Mouse (Mus musculus): ENCODE measurements around the gene Rnf8. TPM values are rescaled to one million over a fixed set of nuclear protein-coding genes. Genes with fewer than 3 reads are reported as not detected.

Gene Rnf8
- polyA plus RNA-seq, 2 experiments = 23.7 to 35.9 TPM

DNA sequence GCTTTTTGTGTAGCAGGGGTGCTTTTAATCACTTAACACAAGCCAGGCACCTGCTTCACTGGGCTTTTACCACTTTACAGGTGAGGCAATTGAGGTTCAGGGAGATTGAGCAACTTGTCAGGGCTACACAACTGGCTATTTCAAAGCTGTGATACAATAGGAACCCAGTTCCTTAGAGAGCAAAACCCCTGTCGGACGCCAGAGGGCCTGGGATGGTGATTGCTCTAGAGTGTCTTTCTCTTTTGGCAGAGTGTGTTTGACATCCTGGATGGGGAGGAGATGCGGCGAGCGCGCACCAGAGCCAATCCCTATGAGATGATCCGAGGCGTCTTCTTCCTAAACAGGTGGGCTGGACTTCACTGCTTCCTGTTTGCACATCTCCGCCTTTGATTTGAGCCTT is 67.1 kb downstream of the Rnf8 start:
- no peak overlapping the region for H3K9ac ChIP-seq (replicated peaks)
- ATAC-seq (ENCODE audit: insufficient read depth) = no peak
- WGBS (ENCODE audit: insufficient replicate concordance) = 90% methylated on average over 9 of the region's 9 CpGs
- peaks cover 23 to 28% of the 10 kb centered on the region in 2 experiments for H3K4me1 ChIP-seq (replicated peaks; ENCODE audit: control insufficient read depth in 2 of 2, insufficient read depth in 2 of 2, low read length in 1 of 2)
- H3K9me3 ChIP-seq (ENCODE audit: control insufficient read depth, low read length) = no peaks in the 10 kb centered on the region
- TF ChIP-seq CTCF (IDR thresholded peaks at IDR 0.05; ENCODE audit: low read depth) (no peak), EP300 (IDR thresholded peaks at IDR 0.05; ENCODE audit: low read depth) (no peak)
- H3K4me3 ChIP-seq (ENCODE audit: insufficient read depth in 1 of 2, low read depth in 2 of 2, low read length in 2 of 2) = no peak overlapping the region
- peaks cover 77% of the 10 kb centered on the region for H3K36me3 ChIP-seq (replicated peaks; ENCODE audit: control insufficient read depth, insufficient read depth, low read depth)
- DNase-seq (ENCODE audit: low read depth in 3 of 3, low spot score in 3 of 3) = no peak
- H3K4me2 ChIP-seq (ENCODE audit: low read depth) = no peak overlapping the region
- H3K27me3 ChIP-seq (ENCODE audit: control insufficient read depth, insufficient read depth, low read length) = no peaks in the 10 kb centered on the region
- H3K27ac ChIP-seq = no peak overlapping the region

DNA sequence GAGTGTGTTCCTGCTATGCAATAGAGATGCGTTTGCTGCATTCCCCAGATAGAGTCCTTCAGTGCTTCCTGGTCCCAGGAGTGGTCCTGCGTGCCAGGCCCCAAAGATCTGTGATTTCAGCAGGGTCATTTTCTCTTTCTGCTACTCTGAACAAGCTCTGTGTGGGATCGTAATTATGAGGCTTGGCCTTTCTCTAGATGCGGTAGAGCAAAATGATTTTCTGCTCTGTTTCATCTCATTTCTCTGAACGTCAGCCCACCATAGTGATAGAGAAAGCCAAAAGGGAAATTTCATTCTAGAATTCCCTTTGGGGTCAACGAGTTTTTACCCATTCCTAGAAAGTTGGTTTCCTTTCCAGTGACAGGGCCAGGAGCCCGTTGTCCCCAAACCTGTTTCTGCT is 67.7 kb downstream of the Rnf8 start:
- peaks cover 29 to 33% of the 10 kb centered on the region in 2 experiments for H3K4me1 ChIP-seq (replicated peaks; ENCODE audit: control insufficient read depth in 2 of 2, insufficient read depth in 2 of 2, low read length in 1 of 2)
- H3K9ac ChIP-seq (replicated peaks) = no peak overlapping the region
- no peak overlapping the region for H3K4me3 ChIP-seq (ENCODE audit: insufficient read depth in 1 of 2, low read depth in 2 of 2, low read length in 2 of 2)
- no peaks in the 10 kb centered on the region for H3K27me3 ChIP-seq (ENCODE audit: control insufficient read depth, insufficient read depth, low read length)
- peaks cover 74% of the 10 kb centered on the region for H3K36me3 ChIP-seq (replicated peaks; ENCODE audit: control insufficient read depth, insufficient read depth, low read depth)
- TF ChIP-seq EP300 (IDR thresholded peaks at IDR 0.05; ENCODE audit: low read depth) (no peak), CTCF (IDR thresholded peaks at IDR 0.05; ENCODE audit: low read depth) (no peak)
- no peak for DNase-seq (ENCODE audit: low read depth in 3 of 3, low spot score in 3 of 3)
- no peak overlapping the region for H3K27ac ChIP-seq
- H3K4me2 ChIP-seq (ENCODE audit: low read depth) = no peak overlapping the region
- no peak for ATAC-seq (ENCODE audit: insufficient read depth)
- no peaks in the 10 kb centered on the region for H3K9me3 ChIP-seq (ENCODE audit: control insufficient read depth, low read length)
- 87% methylated on average over 7 of the region's 7 CpGs for WGBS (ENCODE audit: insufficient replicate concordance)

DNA sequence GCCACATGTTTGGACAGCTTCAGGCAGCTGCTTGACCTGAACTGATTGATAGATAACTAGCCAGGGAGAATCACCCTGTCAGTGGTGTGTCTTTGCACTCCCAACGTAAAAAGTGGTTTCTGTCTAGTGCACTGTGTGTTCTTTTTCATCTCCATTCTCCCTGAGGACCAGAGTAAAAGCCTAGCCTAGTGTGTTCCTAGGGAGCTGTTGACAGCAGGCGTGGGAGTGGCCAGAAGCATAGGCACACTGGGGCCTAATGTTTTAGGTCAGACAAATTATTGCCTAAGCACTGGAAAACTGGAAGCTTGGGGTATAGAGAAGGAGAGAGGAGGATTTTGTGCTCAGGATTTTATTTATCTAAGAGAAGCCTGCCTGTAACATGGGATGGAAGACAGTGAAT is 68.5 kb downstream of the Rnf8 start:
- no peak for ATAC-seq (ENCODE audit: insufficient read depth)
- no peak overlapping the region for H3K4me3 ChIP-seq (ENCODE audit: insufficient read depth in 1 of 2, low read depth in 2 of 2, low read length in 2 of 2)
- no peaks in the 10 kb centered on the region for H3K27me3 ChIP-seq (ENCODE audit: control insufficient read depth, insufficient read depth, low read length)
- WGBS (ENCODE audit: insufficient replicate concordance) = 65% methylated on average over 2 of the region's 2 CpGs
- no peak overlapping the region for H3K27ac ChIP-seq
- no peak overlapping the region for H3K9ac ChIP-seq (replicated peaks)
- peaks cover 32 to 40% of the 10 kb centered on the region in 2 experiments for H3K4me1 ChIP-seq (replicated peaks; ENCODE audit: control insufficient read depth in 2 of 2, insufficient read depth in 2 of 2, low read length in 1 of 2)
- H3K4me2 ChIP-seq (ENCODE audit: low read depth) = no peak overlapping the region
- no peaks in the 10 kb centered on the region for H3K9me3 ChIP-seq (ENCODE audit: control insufficient read depth, low read length)
- DNase-seq (ENCODE audit: low read depth in 3 of 3, low spot score in 3 of 3) = no peak
- H3K36me3 ChIP-seq (replicated peaks; ENCODE audit: control insufficient read depth, insufficient read depth, low read depth) = peaks cover 72% of the 10 kb centered on the region
- TF ChIP-seq EP300 (IDR thresholded peaks at IDR 0.05; ENCODE audit: low read depth) = no peak
- no peak for TF ChIP-seq CTCF (IDR thresholded peaks at IDR 0.05; ENCODE audit: low read depth)

DNA sequence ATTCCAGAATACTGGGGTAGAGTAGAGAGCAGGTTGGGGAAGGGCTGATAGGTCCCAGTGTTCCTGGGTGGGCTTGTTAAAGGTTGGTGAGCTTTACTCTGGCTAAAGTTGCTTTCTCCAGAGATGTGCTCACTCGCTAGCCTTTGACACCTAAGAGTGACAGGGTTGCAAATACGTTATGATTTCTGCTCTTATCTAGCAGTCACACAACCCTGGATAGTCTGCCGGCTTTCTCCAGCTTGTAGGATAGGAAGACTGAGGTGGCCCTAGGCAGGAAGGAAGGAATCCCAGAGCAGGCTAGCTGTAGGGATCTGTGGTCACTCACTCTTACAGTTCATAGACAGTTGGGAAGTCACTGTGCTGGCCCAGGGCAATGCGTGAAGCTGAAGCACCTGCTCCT is 69.7 kb downstream of the Rnf8 start:
- 23% methylated on average over 4 of the region's 4 CpGs for WGBS (ENCODE audit: insufficient replicate concordance)
- Histone ChIP-seq H3K9me3 (ENCODE audit: control insufficient read depth, low read length) (no peaks in the 10 kb centered on the region), H3K4me1 (replicated peaks; ENCODE audit: control insufficient read depth in 2 of 2, insufficient read depth in 2 of 2, low read length in 1 of 2) (peaks cover 32 to 40% of the 10 kb centered on the region in 2 experiments), H3K36me3 (replicated peaks; ENCODE audit: control insufficient read depth, insufficient read depth, low read depth) (peaks cover 75% of the 10 kb centered on the region), H3K4me2 (ENCODE audit: low read depth) (no peak overlapping the region), H3K27me3 (ENCODE audit: control insufficient read depth, insufficient read depth, low read length) (no peaks in the 10 kb centered on the region), H3K4me3 (ENCODE audit: insufficient read depth in 1 of 2, low read depth in 2 of 2, low read length in 2 of 2) (no peak overlapping the region), H3K27ac (no peak overlapping the region; the same call in 1 of the 2 replicates), H3K9ac (replicated peaks) (peak overlapping the region; percentile 40; the same call in 1 of the 2 replicates)
- DNase-seq (ENCODE audit: low read depth in 3 of 3, low spot score in 3 of 3) = no peak
- peak; percentile 61 for ATAC-seq (ENCODE audit: insufficient read depth)
- TF ChIP-seq CTCF (IDR thresholded peaks at IDR 0.05; ENCODE audit: low read depth) (no peak), EP300 (IDR thresholded peaks at IDR 0.05; ENCODE audit: low read depth) (peak; percentile 56)

DNA sequence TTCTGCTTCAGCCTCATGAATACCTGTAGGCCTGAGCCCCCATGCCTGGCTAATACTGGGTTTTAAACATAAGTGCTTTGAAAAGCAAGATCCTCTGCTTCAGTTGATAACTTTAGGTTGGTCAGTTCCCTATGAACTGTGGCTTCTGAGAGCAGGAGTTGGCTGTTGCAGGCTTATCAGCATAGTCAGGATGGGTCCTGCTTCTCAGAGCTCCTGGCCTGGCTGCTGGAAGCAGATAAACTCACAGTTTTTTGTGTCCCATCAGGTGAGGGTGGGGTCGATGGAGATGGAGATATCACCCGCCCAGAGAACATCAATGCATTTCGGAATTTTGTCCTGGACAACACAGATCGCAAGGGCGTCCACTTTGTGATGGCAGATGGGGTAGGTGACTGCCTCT is 72.2 kb downstream of the Rnf8 start:
- H3K4me2 ChIP-seq (ENCODE audit: low read depth) = peak overlapping the region; percentile 8
- no peaks in the 10 kb centered on the region for H3K27me3 ChIP-seq (ENCODE audit: control insufficient read depth, insufficient read depth, low read length)
- WGBS (ENCODE audit: insufficient replicate concordance) = 37% methylated on average over 5 of the region's 5 CpGs
- no peak overlapping the region for H3K4me3 ChIP-seq (ENCODE audit: insufficient read depth in 1 of 2, low read depth in 2 of 2, low read length in 2 of 2)
- DNase-seq (ENCODE audit: low read depth in 3 of 3, low spot score in 3 of 3) (peak; percentile 59 to 66 (median 62)), ATAC-seq (ENCODE audit: insufficient read depth) (peak; percentile 83)
- peaks cover 76% of the 10 kb centered on the region for H3K36me3 ChIP-seq (replicated peaks; ENCODE audit: control insufficient read depth, insufficient read depth, low read depth)
- TF ChIP-seq CTCF (IDR thresholded peaks at IDR 0.05; ENCODE audit: low read depth) (no peak), EP300 (IDR thresholded peaks at IDR 0.05; ENCODE audit: low read depth) (peak; percentile 88)
- H3K27ac ChIP-seq = peak overlapping the region; percentile 66
- no peaks in the 10 kb centered on the region for H3K9me3 ChIP-seq (ENCODE audit: control insufficient read depth, low read length)
- H3K4me1 ChIP-seq (replicated peaks; ENCODE audit: control insufficient read depth in 2 of 2, insufficient read depth in 2 of 2, low read length in 1 of 2) = peaks cover 32 to 40% of the 10 kb centered on the region in 2 experiments
- no peak overlapping the region; the same call in 1 of the 2 replicates for H3K9ac ChIP-seq (replicated peaks)

Measured in liver, embryonic 14.5 days (tissue).